Mouse (Mus musculus) cerebral cortex, adult 2 months (tissue): ENCODE results near the gene Angptl8.

Experiments
- WGBS: fragments of 180-500 bp; shearing (Covaris S2); methylation state at CpG from one replicate; pipeline ENCODE4 v1.1.7; 2018; 5-methylcytosine and 5-hydroxymethylcytosine counted together

Angptl8 gene

GRCm38 (mm10) chr9:21816716-21817305 lies 18.5 kb upstream of the Angptl8 start:
- 76% methylated on average over 9 of the region's 9 CpGs for WGBS

- WGBS, result 86% methylated on average over 4 of the region's 4 CpGs
Measured at GRCm38 (mm10) chr9:21818125-21818524, 17.2 kb upstream of the Angptl8 start.

- 93% methylated on average over 6 of the region's 6 CpGs for WGBS
Measured at GRCm38 (mm10) chr9:21818561-21818960, 16.7 kb upstream of the Angptl8 start.

GRCm38 (mm10) chr9:21819181-21819729 lies 16.1 kb upstream of the Angptl8 start:
- 78% methylated on average over 2 of the region's 2 CpGs for WGBS

- WGBS, result 83% methylated on average over 12 of the region's 12 CpGs
Measured at GRCm38 (mm10) chr9:21820183-21820582, 15.1 kb upstream of the Angptl8 start.

- 83% methylated on average over 6 of the region's 6 CpGs for WGBS
Measured at GRCm38 (mm10) chr9:21822686-21823085, 12.6 kb upstream of the Angptl8 start.

- 74% methylated on average over 4 of the region's 4 CpGs for WGBS
Measured at GRCm38 (mm10) chr9:21823957-21824356, 11.4 kb upstream of the Angptl8 start.

- 88% methylated on average over 10 of the region's 10 CpGs for WGBS
Measured at GRCm38 (mm10) chr9:21824366-21824765, 10.9 kb upstream of the Angptl8 start.

- WGBS, result 90% methylated on average over 14 of the region's 14 CpGs
Measured at GRCm38 (mm10) chr9:21829834-21830460, 5.4 kb upstream of the Angptl8 start.

GRCm38 (mm10) chr9:21830461-21830850 lies 4.9 kb upstream of the Angptl8 start:
- WGBS, result 75% methylated on average over 5 of the region's 5 CpGs

- 78% methylated on average over 11 of the region's 11 CpGs for WGBS
Measured at GRCm38 (mm10) chr9:21830936-21831335, 4.4 kb upstream of the Angptl8 start.

- 87% methylated on average over 20 of the region's 20 CpGs for WGBS
Measured at GRCm38 (mm10) chr9:21831558-21832240, 3.6 kb upstream of the Angptl8 start.

- 97% methylated on average over 2 of the region's 2 CpGs for WGBS
Measured at GRCm38 (mm10) chr9:21837690-21838089, 2.4 kb downstream of the Angptl8 start.

GRCm38 (mm10) chr9:21840115-21840787 lies 4.9 kb downstream of the Angptl8 start:
- 64% methylated on average over 8 of the region's 8 CpGs for WGBS

GRCm38 (mm10) chr9:21841340-21841739 lies 6.0 kb downstream of the Angptl8 start:
- WGBS, result 95% methylated on average over 6 of the region's 6 CpGs

GRCm38 (mm10) chr9:21842391-21842790 lies 7.1 kb downstream of the Angptl8 start:
- 55% methylated on average over 5 of the region's 5 CpGs for WGBS

- 33% methylated on average over 6 of the region's 6 CpGs for WGBS
Measured at GRCm38 (mm10) chr9:21843086-21843485, 7.8 kb downstream of the Angptl8 start.

- WGBS, result 65% methylated on average over 14 of the region's 14 CpGs
Measured at GRCm38 (mm10) chr9:21845381-21846080, 10.2 kb downstream of the Angptl8 start.

- WGBS, result 57% methylated on average over 11 of the region's 11 CpGs
Measured at GRCm38 (mm10) chr9:21846755-21847341, 11.5 kb downstream of the Angptl8 start.

GRCm38 (mm10) chr9:21847425-21847824 lies 12.1 kb downstream of the Angptl8 start:
- 71% methylated on average over 3 of the region's 3 CpGs for WGBS

- 69% methylated on average over 10 of the region's 10 CpGs for WGBS
Measured at GRCm38 (mm10) chr9:21847926-21848325, 12.6 kb downstream of the Angptl8 start.
